Mouse (Mus musculus) G1E (cell line): ENCODE data around the gene Chdh.

Experiments used
- CTCF ChIP-seq: IDR thresholded peaks from 2 replicates; pipeline ENCODE4 v1.5.1; 2012; ENCODE audit warnings: low read depth, low read length, inconsistent platforms, mixed read lengths
- GATA1 ChIP-seq: IDR thresholded peaks from 2 replicates; pipeline ENCODE4 v1.6.1; 2012; ENCODE audit warnings: borderline replicate concordance, low read length, inconsistent platforms, mixed read lengths
- GATA2 ChIP-seq: IDR thresholded peaks from 2 replicates; pipeline ENCODE4 v1.6.1; 2012; ENCODE audit warnings: low read depth, low read length, inconsistent platforms, borderline replicate concordance
- POLR2AphosphoS5 ChIP-seq: IDR thresholded peaks from 2 replicates; pipeline ENCODE4 v1.6.1; 2012; ENCODE audit warnings: low read depth, low read length, inconsistent platforms; ENCODE audit not compliant: insufficient replicate concordance
- TAL1 ChIP-seq: conservative IDR thresholded peaks from 2 replicates; pipeline ENCODE4 v1.6.1; 2012; ENCODE audit warnings: low read depth, low read length, inconsistent platforms, mixed read lengths

DNA sequence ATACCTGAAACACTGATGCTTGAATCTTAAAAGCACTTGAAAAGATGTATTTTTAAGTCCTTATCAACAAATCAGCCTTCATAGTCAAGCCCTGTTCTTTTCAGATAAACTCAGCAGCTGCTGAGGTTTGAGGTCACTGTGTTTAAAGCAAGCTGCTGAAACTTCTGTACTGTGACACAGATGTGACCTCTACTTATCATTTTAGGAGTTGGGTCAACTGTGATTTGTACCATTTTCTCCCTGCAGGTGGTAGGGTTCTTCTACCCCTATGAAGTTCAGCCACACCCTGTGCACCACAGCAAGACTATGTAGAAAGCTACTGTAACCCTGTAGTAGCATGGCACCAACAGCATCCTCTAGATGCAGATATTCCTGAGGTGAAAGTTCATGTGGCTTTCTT lies 11.5 kb upstream of the Chdh start:
- TF ChIP-seq CTCF (no peak), GATA2 (no peak), GATA1 (no peak), TAL1 (no peak), POLR2AphosphoS5 (no peak)
